Mouse (Mus musculus): ENCODE data around the gene Thrb. TPM values are rescaled to one million over a fixed set of nuclear protein-coding genes. Genes with fewer than 3 reads are reported as not detected.

The Thrb gene
- polyA plus RNA-seq, 1 experiment from 2014 or later: 0.32 TPM

DNA sequence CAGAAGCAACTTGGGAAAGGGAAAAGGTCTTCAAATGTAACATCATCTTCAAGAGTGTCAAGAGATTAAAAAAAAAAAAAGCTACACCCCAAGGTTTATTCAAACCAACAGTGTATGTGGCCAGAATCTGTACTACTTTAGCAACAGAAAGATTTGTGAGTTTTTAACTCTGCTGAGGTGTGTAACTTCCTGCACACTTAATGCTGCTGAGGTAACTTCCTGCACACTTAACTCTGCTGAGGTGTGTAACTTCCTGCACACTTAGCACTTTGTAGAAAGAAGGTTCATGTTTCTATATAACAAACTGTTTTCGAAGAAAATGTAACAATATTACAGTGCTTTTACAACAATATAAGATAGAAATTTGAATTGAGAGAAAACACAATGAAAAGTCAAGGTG is 343.6 kb downstream of the Thrb start:
- no peaks in the 10 kb centered on the region for H3K4me1 ChIP-seq (replicated peaks; ENCODE audit: control insufficient read depth, insufficient read depth, low read length)
- no peak overlapping the region for H3K4me3 ChIP-seq (ENCODE audit: low read depth, low read length)
- no peak overlapping the region for H3K27ac ChIP-seq (ENCODE audit: low read depth, low read length)
- H3K9me3 ChIP-seq (ENCODE audit: control insufficient read depth, low read length): no peaks in the 10 kb centered on the region
- WGBS: 92% methylated on average over 1 of the region's 1 CpGs
- H3K27me3 ChIP-seq (ENCODE audit: control insufficient read depth, insufficient read depth, low read length): no peaks in the 10 kb centered on the region
- H3K36me3 ChIP-seq (ENCODE audit: control insufficient read depth, insufficient read depth, low read length): no peaks in the 10 kb centered on the region
- no peak overlapping the region for H3K4me2 ChIP-seq (ENCODE audit: low read depth, low read length, severe bottlenecking)
- no peak for ATAC-seq (replicated peaks; ENCODE audit: low FRiP score)
- no peak for DNase-seq (ENCODE audit: low spot score)
- no peak overlapping the region for H3K9ac ChIP-seq (ENCODE audit: low read length)

- Histone ChIP-seq H3K36me3 (ENCODE audit: control insufficient read depth, insufficient read depth, low read length) (no peaks in the 10 kb centered on the region), H3K9me3 (ENCODE audit: control insufficient read depth, low read length) (no peaks in the 10 kb centered on the region), H3K27ac (ENCODE audit: low read depth, low read length) (no peak overlapping the region), H3K4me1 (replicated peaks; ENCODE audit: control insufficient read depth, insufficient read depth, low read length) (no peaks in the 10 kb centered on the region), H3K27me3 (ENCODE audit: control insufficient read depth, insufficient read depth, low read length) (no peaks in the 10 kb centered on the region), H3K4me3 (ENCODE audit: low read depth, low read length) (no peak overlapping the region), H3K9ac (ENCODE audit: low read length) (no peak overlapping the region), H3K4me2 (ENCODE audit: low read depth, low read length, severe bottlenecking) (no peak overlapping the region)
- WGBS: 88% methylated on average over 3 of the region's 3 CpGs
- ATAC-seq (replicated peaks; ENCODE audit: low FRiP score) (no peak), DNase-seq (ENCODE audit: low spot score) (no peak)
Measured at GRCm38 (mm10) chr14:18008524-18008923, 348.5 kb downstream of the Thrb start.

GRCm38 (mm10) chr14:18016604-18017003 is 356.5 kb downstream of the Thrb start:
- no peak for DNase-seq (ENCODE audit: low spot score)
- Histone ChIP-seq H3K9ac (ENCODE audit: low read length) (no peak overlapping the region), H3K4me2 (ENCODE audit: low read depth, low read length, severe bottlenecking) (no peak overlapping the region), H3K4me3 (ENCODE audit: low read depth, low read length) (no peak overlapping the region), H3K27me3 (ENCODE audit: control insufficient read depth, insufficient read depth, low read length) (no peaks in the 10 kb centered on the region), H3K4me1 (replicated peaks; ENCODE audit: control insufficient read depth, insufficient read depth, low read length) (no peaks in the 10 kb centered on the region), H3K36me3 (ENCODE audit: control insufficient read depth, insufficient read depth, low read length) (no peaks in the 10 kb centered on the region), H3K9me3 (ENCODE audit: control insufficient read depth, low read length) (no peaks in the 10 kb centered on the region), H3K27ac (ENCODE audit: low read depth, low read length) (no peak overlapping the region)
- 89% methylated on average over 5 of the region's 5 CpGs for WGBS
- no peak for ATAC-seq (replicated peaks; ENCODE audit: low FRiP score)

DNA sequence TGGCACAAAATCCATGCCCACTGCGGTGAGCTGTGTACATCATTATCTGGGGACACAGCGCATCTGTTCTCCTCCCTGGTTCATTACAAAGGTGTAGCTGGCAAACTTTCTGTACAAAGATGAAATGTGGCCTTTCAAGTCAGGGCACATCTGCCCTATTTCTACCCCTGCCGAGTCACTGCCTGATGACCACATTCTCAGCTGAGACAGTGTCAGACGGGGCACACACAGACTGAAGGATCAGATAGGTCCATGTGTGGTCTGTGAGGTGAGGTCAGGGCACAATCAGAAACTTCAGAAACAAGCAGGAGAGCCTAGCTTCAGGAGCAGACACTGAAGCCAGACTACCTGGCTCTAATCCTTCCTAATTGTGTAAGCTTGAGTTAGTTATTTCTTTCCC is 360.1 kb downstream of the Thrb start:
- Histone ChIP-seq H3K27me3 (ENCODE audit: control insufficient read depth, insufficient read depth, low read length) (no peaks in the 10 kb centered on the region), H3K4me1 (replicated peaks; ENCODE audit: control insufficient read depth, insufficient read depth, low read length) (no peaks in the 10 kb centered on the region), H3K9ac (ENCODE audit: low read length) (no peak overlapping the region), H3K9me3 (ENCODE audit: control insufficient read depth, low read length) (no peaks in the 10 kb centered on the region), H3K4me3 (ENCODE audit: low read depth, low read length) (no peak overlapping the region), H3K36me3 (ENCODE audit: control insufficient read depth, insufficient read depth, low read length) (no peaks in the 10 kb centered on the region), H3K4me2 (ENCODE audit: low read depth, low read length, severe bottlenecking) (no peak overlapping the region), H3K27ac (ENCODE audit: low read depth, low read length) (no peak overlapping the region)
- no peak for ATAC-seq (replicated peaks; ENCODE audit: low FRiP score)
- 79% methylated on average over 4 of the region's 4 CpGs for whole genome bisulfite sequencing
- DNase-seq (ENCODE audit: low spot score): no peak

DNA sequence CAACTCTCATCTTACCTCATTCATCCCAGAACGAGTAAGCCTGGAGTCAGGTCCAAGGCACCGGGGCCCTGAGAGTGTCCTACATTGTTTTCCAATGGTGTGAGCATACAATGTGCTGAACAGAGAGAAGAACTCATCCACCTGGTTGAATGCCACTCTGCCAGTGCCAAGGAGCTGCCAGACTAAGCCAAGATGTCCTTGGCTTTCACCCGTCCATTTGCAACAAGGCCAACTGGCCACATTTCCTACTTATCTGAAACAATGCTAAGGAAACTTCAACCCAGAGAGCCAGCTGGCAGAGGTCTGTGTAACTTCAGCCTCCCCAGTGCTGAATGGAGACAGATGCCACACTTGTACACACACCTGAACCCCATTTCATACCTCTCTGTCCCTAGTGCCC is 360.6 kb downstream of the Thrb start:
- WGBS: 91% methylated on average over 3 of the region's 3 CpGs
- DNase-seq (ENCODE audit: low spot score) (no peak), ATAC-seq (replicated peaks; ENCODE audit: low FRiP score) (no peak)
- Histone ChIP-seq H3K4me1 (replicated peaks; ENCODE audit: control insufficient read depth, insufficient read depth, low read length) (no peaks in the 10 kb centered on the region), H3K9ac (ENCODE audit: low read length) (no peak overlapping the region), H3K4me3 (ENCODE audit: low read depth, low read length) (no peak overlapping the region), H3K27me3 (ENCODE audit: control insufficient read depth, insufficient read depth, low read length) (no peaks in the 10 kb centered on the region), H3K4me2 (ENCODE audit: low read depth, low read length, severe bottlenecking) (no peak overlapping the region), H3K9me3 (ENCODE audit: control insufficient read depth, low read length) (no peaks in the 10 kb centered on the region), H3K27ac (ENCODE audit: low read depth, low read length) (no peak overlapping the region), H3K36me3 (ENCODE audit: control insufficient read depth, insufficient read depth, low read length) (no peaks in the 10 kb centered on the region)

GRCm38 (mm10) chr14:18021726-18022125 is 361.7 kb downstream of the Thrb start:
- no peak overlapping the region for H3K4me3 ChIP-seq (ENCODE audit: low read depth, low read length)
- no peaks in the 10 kb centered on the region for H3K4me1 ChIP-seq (replicated peaks; ENCODE audit: control insufficient read depth, insufficient read depth, low read length)
- no peak for ATAC-seq (replicated peaks; ENCODE audit: low FRiP score)
- no peaks in the 10 kb centered on the region for H3K9me3 ChIP-seq (ENCODE audit: control insufficient read depth, low read length)
- no peak overlapping the region for H3K27ac ChIP-seq (ENCODE audit: low read depth, low read length)
- no peaks in the 10 kb centered on the region for H3K27me3 ChIP-seq (ENCODE audit: control insufficient read depth, insufficient read depth, low read length)
- H3K9ac ChIP-seq (ENCODE audit: low read length): no peak overlapping the region
- no peak for DNase-seq (ENCODE audit: low spot score)
- H3K4me2 ChIP-seq (ENCODE audit: low read depth, low read length, severe bottlenecking): no peak overlapping the region
- H3K36me3 ChIP-seq (ENCODE audit: control insufficient read depth, insufficient read depth, low read length): no peaks in the 10 kb centered on the region
- 82% methylated on average over 2 of the region's 2 CpGs for WGBS

DNA sequence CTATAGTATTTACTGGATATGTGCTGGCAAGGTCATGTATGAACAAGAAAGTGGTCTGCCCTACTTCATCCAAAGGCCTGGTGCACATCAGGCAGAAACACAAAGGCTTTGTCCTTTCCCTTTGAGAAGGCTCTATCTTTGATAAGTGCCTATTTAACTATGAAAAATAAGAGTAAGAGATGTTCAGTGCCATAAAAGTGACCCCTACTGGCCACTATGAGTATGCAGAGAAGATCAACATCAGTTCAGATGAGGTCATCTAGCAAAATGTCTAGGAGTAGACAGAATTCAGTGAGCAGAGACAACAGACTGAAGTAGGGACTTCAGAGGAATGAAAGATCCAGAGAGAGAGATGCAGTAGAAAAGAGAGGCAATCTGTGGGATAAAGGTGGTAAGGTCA is 362.3 kb downstream of the Thrb start:
- Histone ChIP-seq H3K4me2 (ENCODE audit: low read depth, low read length, severe bottlenecking) (no peak overlapping the region), H3K4me1 (replicated peaks; ENCODE audit: control insufficient read depth, insufficient read depth, low read length) (no peaks in the 10 kb centered on the region), H3K9ac (ENCODE audit: low read length) (no peak overlapping the region), H3K27ac (ENCODE audit: low read depth, low read length) (no peak overlapping the region), H3K36me3 (ENCODE audit: control insufficient read depth, insufficient read depth, low read length) (no peaks in the 10 kb centered on the region), H3K27me3 (ENCODE audit: control insufficient read depth, insufficient read depth, low read length) (no peaks in the 10 kb centered on the region), H3K4me3 (ENCODE audit: low read depth, low read length) (no peak overlapping the region), H3K9me3 (ENCODE audit: control insufficient read depth, low read length) (no peaks in the 10 kb centered on the region)
- DNase-seq (ENCODE audit: low spot score): no peak
- ATAC-seq (replicated peaks; ENCODE audit: low FRiP score): no peak

DNA sequence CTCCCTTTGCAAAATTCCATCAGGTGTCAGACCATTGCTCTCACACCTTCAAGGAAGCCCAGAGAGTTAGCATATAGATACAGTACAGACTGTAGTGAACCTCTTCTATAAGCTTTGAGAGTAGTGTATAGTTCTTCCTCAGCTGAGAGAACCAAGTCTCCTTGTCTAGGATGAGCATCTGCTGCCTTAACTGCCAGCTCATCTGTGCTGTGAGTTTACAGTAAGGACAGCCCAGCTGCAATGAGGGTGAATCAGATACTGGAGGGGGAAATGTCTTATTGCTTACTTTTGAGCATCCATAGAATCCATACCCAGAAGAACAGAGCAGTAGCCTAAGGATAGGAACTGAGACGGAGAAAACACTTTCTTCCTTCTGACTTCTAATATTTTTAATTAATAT is 367.8 kb downstream of the Thrb start:
- DNase-seq (ENCODE audit: low spot score) (no peak), ATAC-seq (replicated peaks; ENCODE audit: low FRiP score) (no peak)
- no peaks in the 10 kb centered on the region for H3K36me3 ChIP-seq (ENCODE audit: control insufficient read depth, insufficient read depth, low read length)
- H3K4me2 ChIP-seq (ENCODE audit: low read depth, low read length, severe bottlenecking): no peak overlapping the region
- WGBS: 90% methylated on average over 1 of the region's 1 CpGs
- H3K27me3 ChIP-seq (ENCODE audit: control insufficient read depth, insufficient read depth, low read length): no peaks in the 10 kb centered on the region
- no peaks in the 10 kb centered on the region for H3K9me3 ChIP-seq (ENCODE audit: control insufficient read depth, low read length)
- no peaks in the 10 kb centered on the region for H3K4me1 ChIP-seq (replicated peaks; ENCODE audit: control insufficient read depth, insufficient read depth, low read length)
- H3K4me3 ChIP-seq (ENCODE audit: low read depth, low read length): no peak overlapping the region
- no peak overlapping the region for H3K9ac ChIP-seq (ENCODE audit: low read length)
- H3K27ac ChIP-seq (ENCODE audit: low read depth, low read length): no peak overlapping the region

GRCm38 (mm10) chr14:18029181-18029932 is 369.3 kb downstream of the Thrb start:
- Histone ChIP-seq H3K27me3 (ENCODE audit: control insufficient read depth, insufficient read depth, low read length) (no peaks in the 10 kb centered on the region), H3K4me3 (ENCODE audit: low read depth, low read length) (no peak overlapping the region), H3K9ac (ENCODE audit: low read length) (no peak overlapping the region), H3K9me3 (ENCODE audit: control insufficient read depth, low read length) (no peaks in the 10 kb centered on the region), H3K27ac (ENCODE audit: low read depth, low read length) (no peak overlapping the region), H3K4me1 (replicated peaks; ENCODE audit: control insufficient read depth, insufficient read depth, low read length) (no peaks in the 10 kb centered on the region), H3K4me2 (ENCODE audit: low read depth, low read length, severe bottlenecking) (no peak overlapping the region), H3K36me3 (ENCODE audit: control insufficient read depth, insufficient read depth, low read length) (no peaks in the 10 kb centered on the region)
- WGBS: 72% methylated on average over 2 of the region's 2 CpGs
- ATAC-seq (replicated peaks; ENCODE audit: low FRiP score) (no peak), DNase-seq (ENCODE audit: low spot score) (no peak)
